Mouse (Mus musculus) lung, adult 2 months (tissue): Measurements from ENCODE around the gene Baiap2l1.

Source experiments
- CTCF ChIP-seq: fragments of 200-500 bp; IDR thresholded peaks from 2 replicates; pipeline ENCODE4 v1.5.1; 2011; ENCODE audit warnings: mild to moderate bottlenecking, low read length, control low read depth; ENCODE audit not compliant: insufficient read depth
- POLR2A ChIP-seq: fragments of 200-500 bp; IDR thresholded peaks from 2 replicates; pipeline ENCODE4 v1.6.1; 2011; ENCODE audit warnings: low read depth, mild to moderate bottlenecking, control low read depth, low read length, borderline replicate concordance; ENCODE audit errors: extremely low read depth

DNA sequence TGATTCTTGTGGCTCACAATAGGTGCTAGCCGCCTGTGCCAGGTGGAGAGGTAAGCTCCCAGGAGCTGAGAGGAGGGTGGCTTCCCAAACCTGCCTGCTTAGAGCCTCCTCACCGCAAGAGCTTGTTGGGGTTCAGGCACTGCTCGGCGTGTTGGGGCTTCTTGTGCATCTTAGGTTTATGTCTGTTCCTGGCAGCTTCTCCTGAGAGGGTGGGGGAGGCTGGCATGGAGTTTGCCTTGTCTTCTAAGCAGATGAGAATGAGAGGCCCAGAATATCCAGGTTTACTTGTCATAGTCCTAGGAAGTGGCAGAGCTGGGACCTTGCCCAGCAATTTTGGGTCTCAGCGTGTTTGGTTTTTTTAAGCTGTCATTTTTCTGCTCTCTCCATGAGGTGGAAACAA is 96.1 kb downstream of the Baiap2l1 start:
- TF ChIP-seq CTCF (no peak), POLR2A (no peak)
